Mouse (Mus musculus): ENCODE results near the gene Dlgap4.

Gene Dlgap4

DNA sequence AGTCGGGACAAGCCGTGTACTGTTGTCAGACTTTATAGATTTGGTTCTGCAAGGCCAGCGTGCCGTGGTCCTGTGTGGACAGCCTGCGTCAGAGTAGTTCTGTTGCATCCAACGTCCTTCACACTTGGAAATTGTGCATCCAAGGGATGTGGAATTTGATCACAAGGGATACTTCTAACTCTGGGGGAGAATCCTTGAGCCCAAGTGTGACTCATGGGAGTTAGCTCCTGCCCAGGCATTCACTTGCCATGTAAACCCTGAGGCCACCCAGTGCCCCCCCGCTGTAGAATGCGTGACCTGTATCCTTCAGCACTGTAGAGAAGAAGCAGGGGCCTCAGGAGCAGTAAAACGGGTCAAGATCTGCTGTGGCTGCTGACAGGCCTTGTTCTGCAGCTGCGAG, 44.7 kb downstream of the Dlgap4 start:
- DNase-seq (ENCODE audit: low read depth, low spot score): no peak

DNA sequence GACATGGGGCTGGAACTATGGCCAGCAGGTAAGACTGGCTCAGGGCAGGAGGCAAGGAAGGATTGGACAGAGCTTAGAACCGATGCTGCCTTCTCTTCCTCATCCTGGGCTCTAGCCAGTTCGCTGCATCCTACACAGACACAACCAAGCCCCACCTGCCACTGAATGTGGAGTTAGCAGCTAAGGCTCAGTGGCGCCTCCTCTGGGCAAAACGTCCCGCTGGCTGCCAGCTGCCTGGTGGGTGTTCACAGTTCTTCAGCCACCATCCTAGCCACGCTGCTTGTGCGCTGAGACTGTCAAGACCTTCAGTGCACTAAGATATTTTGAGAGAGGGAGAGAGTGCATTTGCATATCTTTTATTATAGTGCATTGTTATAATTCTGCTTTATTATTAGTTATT, 45.2 kb downstream of the Dlgap4 start:
- no peak for DNase-seq (ENCODE audit: low read depth, low spot score)

DNA sequence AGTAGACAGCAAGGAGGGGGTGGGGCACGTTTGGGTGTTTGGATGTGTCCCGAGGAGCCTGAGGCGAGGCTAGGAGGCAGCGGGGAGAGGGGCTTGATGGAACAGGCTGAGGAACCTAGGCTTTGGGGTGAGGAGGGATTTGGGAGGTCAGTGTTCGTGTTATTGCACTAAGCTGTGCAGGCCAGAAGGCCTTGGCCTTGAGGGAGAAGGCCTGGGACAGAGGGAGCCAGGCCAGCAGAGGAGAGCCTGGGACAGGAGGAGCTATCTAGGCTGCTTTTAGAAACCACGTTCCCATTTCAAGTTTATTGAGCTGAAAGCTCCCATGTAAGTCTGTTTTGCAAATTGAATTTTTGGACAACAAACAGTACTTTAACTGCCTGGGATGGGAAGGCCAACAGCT, 46.5 kb downstream of the Dlgap4 start:
- no peak for DNase-seq (ENCODE audit: low read depth, low spot score)

- DNase-seq (ENCODE audit: low read depth, low spot score): no peak
These were observed 49.7 kb downstream of the Dlgap4 start for GRCm38 (mm10) chr2:156663162-156663561.

- no peak for DNase-seq (ENCODE audit: low read depth, low spot score)
These were observed 50.9 kb downstream of the Dlgap4 start for GRCm38 (mm10) chr2:156664407-156664806.

DNA sequence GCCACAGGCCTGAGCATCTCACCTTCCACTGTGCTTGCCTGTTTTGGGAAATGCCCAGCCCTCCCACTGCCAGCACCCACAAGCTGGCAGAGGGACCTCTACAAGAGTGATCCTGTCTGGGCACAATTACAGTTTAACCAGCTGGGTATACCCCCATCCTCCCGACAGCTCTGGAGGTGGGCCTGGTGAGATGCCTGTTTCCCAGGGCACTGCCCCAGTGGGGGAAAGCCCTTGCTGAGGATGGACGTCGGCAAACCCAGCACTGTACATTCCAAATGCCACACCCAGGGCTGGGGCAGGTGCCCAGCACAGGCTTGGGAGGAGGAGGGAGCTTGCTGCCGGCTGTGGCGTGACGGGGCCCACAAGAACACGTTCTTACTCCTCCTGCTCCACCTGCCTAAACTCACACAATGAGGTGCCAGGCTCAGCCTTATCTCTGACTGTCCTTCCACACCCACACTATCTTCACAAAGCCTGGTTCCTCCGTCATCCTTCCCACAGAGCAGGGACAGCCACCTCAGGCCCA, 51.6 kb downstream of the Dlgap4 start:
- no peak for DNase-seq (ENCODE audit: low read depth, low spot score)

DNA sequence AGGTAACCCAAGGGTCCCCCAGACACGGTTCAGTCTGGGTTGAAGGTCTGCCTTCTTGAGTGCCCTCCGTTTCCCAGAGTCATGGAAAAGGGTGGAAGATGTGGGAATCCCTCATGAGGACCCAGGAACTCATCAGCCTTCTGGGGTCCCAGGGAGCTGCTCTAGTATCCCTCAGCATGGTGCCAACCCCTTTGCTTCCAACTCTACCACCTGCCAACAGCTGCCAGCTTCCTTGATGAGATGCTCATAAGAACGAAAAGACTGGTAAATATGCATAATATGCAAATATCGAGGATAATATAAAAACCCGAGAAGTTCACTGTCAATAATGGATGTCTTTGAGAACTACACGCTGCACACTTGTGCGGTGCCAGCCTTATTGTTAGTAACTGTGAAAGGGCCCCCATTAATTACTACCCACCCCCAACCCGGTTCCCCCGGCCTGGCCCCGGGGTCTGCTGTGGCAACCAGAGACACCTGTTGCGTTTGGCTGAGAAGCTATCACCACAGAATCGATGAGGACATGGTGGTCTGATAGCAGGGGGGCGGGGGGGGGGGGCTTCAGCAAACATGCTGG, 52.2 kb downstream of the Dlgap4 start:
- DNase-seq (ENCODE audit: low read depth, low spot score): no peak

GRCm38 (mm10) chr2:156666231-156666630, 52.7 kb downstream of the Dlgap4 start:
- DNase-seq (ENCODE audit: low read depth, low spot score): no peak

DNA sequence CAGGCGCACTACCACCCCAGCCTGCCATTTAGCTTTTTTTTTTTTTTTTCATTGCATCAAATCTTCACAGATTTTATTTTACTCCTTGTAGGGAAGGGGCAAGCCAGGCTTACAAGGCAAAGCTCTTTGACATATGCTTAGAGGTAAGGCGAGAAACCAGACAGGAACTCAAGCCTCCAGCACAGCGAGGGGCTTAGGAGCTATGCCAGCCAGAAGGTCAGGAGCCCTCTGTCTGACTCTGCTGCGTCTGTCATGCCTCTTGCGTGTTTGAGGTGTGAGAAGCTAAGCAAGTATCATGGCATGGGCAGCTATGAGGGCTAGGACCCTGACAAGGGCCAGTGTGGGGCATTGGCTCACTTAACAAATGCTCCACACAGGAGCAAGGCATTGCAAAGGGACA, 53.8 kb downstream of the Dlgap4 start:
- DNase-seq (ENCODE audit: low read depth, low spot score): no peak

DNA sequence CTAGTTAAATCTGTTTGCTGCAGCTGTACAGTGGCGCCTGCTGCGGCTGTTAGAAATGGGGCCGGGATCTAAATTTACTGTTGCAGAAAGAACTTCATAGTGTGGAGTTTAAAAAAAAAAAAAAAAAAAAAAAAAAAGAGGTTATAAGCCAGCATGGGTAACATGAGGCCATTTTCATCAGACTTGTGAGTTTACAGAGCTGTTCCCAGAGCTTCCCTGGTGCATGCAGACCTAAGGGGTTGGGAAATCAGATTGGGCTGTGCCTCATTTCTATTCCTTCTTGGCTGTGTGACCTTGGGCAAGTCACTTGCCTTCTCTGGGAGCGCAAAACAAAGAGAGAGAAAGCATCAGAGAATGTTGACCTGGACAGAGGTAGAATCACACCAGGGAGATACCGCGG, 55.1 kb downstream of the Dlgap4 start:
- DNase-seq (ENCODE audit: low read depth, low spot score): no peak

DNA sequence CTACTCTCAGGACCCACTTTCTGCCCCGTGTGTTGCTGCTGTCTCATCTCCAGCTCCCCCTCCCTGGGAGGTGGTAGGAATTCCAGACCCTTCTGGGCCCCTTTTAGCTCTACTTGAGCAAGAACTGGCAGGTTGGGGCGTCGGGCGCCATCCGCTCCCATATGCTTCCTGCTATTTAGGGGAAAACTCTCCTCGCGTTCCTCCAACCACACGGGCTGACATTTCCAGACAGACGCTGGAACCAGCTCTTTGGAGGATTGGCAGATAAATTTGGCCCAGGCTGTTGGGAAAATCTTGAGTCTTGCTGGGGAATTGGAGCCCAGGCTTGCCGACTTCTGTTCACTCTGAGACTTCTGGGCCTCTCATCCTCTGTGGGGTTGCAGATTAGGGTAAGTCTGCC, 59.8 kb downstream of the Dlgap4 start:
- no peak for DNase-seq (ENCODE audit: low read depth, low spot score)

GRCm38 (mm10) chr2:156673881-156674669, 60.6 kb downstream of the Dlgap4 start:
- no peak for DNase-seq (ENCODE audit: low read depth, low spot score)

DNA sequence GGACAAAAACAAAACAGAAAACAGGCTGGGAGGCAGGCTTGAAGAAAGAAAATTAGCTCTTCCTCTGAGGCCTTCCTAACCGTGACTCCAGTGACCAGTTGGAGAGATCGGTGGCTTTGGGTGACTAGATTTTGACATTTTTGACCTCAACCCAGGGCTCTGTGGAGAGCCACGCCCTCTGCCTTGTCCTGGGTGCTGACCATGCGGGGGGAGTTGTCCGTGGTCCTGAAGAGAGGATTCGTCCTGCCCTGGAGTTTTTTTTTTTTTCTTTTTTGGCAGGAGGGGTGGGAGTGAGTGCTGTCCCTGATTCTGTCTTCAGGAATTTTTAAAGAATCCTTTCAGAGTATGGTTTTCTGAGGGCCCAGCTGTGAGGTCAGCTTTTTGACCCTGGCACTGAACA, 63.4 kb downstream of the Dlgap4 start:
- DNase-seq (ENCODE audit: low read depth, low spot score): no peak

- DNase-seq (ENCODE audit: low read depth, low spot score): no peak
These were observed 64.6 kb downstream of the Dlgap4 start for GRCm38 (mm10) chr2:156678112-156678511.

DNA sequence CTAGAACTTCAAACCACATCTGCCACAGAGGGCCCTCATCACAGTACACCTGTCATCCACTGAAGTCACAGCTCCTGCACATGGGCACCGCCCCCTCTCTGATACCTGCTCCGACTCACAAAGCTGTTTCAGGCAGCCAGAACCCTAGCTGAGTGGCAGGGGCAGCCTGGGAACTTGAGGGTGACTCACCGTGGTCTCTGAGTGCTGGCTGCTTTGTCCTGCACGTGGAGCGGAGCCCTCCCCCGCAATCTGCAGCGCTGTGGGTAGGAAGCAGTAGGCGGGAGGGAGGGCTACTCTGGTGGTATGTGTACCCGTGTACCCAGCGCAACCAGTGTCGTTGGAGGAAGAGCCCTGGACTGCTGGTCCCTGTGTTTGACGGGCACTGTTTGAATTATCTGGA, 69.5 kb downstream of the Dlgap4 start:
- no peak for DNase-seq (ENCODE audit: low read depth, low spot score)

GRCm38 (mm10) chr2:156685999-156686398, 72.5 kb downstream of the Dlgap4 start:
- no peak for DNase-seq (ENCODE audit: low read depth, low spot score)

DNA sequence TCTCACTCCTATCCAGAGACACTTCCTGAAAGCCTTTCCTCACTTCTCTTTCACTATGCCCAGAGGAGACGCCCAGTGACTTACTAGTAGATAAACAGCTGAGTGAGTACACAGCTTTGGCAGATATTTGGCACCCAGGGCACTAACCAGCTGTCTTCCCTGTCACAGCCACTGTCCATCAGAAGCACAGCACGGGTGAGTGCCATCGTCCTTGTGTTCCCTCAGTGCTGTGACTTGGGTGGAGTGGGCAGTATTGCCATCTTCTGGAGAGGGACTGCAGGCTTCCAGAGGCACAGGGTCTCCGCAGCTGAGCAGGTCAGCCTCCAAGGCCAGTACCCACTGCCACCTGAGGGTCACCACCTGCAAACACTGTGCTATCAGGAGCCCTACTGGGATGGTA, 73.2 kb downstream of the Dlgap4 start:
- DNase-seq (ENCODE audit: low read depth, low spot score): no peak

DNA sequence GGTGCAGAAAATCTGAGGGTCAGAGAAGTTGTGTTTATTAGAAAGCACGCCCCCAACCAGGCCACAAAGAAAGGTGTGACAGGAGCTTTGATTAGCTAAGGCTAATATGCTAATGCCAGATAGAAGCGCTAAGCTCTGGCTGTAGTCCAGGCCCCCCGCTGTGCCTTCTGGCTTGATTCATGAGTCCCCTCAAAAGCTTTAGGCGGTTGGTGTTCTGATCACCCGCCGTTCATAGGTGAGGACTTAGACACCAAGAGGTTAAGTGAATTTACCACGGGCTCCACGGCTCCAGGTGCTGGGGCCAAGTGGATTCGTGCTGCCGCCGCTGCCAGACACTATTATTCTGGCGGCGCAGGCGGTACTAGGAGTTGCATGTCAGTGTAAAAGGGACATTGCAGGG, 75.1 kb downstream of the Dlgap4 start:
- no peak for DNase-seq (ENCODE audit: low read depth, low spot score)

DNA sequence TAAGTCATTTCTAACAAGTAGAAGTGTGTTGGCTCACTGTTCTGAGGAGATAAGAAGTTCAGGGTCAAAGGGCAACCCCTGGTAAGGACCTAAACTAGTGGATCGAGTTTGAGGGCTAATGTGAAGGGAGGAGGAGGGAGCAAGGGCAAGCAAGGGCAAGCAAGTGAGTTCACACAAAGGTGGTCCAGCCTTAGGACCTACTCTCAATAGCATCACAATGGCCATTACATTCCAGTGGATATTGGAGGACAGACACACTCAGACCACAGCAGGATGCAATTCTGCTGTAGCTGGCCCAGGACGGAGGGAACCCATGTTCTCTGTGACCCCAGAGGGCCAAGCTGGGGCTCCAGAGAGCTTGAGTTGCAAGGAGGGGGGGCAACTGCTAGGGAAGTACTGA, 77.3 kb downstream of the Dlgap4 start:
- DNase-seq (ENCODE audit: low read depth, low spot score): no peak

DNA sequence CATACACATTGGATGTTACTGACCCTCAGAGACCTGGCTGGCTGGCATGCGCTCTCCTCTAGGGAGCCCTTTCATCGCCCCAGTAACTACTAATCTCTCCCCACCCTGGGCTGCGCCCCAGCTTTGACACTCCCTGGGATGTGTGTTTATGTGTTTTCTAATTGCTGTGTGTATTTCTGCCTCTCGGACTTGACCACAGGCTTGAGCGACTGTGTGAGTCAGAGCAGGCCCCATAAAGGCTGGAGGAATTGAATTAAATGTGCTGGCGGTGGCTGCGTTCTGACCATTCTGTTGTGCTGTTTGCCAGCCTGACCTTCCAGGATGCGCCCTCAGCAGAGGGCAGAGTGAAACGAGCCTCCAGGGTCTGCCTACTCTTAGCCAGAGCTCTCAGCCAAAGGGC, 78.2 kb downstream of the Dlgap4 start:
- DNase-seq (ENCODE audit: low read depth, low spot score): no peak

- DNase-seq (ENCODE audit: low read depth, low spot score): no peak
These were observed 79.8 kb downstream of the Dlgap4 start for GRCm38 (mm10) chr2:156693241-156693807.

DNA sequence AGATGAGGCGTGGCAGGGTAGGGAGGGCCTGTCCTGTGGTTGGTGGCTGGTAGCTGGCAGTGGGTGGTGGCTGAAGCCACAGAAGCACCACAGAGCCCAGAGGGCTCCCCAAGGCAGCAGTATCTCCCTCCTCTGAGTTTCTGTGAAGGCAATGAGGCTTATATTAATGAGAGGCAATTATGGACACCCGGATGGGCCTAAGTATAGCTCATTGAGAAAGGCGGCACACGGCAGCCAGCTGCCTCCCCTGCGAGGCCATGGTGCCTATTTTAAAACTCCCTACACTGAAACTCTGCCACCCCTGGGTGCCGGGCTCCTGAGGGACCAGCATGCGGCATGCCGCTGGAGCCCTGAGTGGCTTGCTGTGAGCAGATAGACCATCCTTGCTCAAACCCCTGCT, 83.8 kb downstream of the Dlgap4 start:
- no peak for DNase-seq (ENCODE audit: low read depth, low spot score)

- DNase-seq (ENCODE audit: low read depth, low spot score): no peak
These were observed 84.7 kb downstream of the Dlgap4 start for GRCm38 (mm10) chr2:156698168-156698567.
